Mouse (Mus musculus) urinary bladder, postnatal 36 days (tissue): Measurements from ENCODE around the gene Fam83e.

Experiments
- DNase-seq, 2 experiments: peaks; one replicate each; pipeline ENCODE4 v3.0.0; 2022; ENCODE audit warnings: low spot score in 2 of 2, mixed read lengths in 1 of 2

Fam83e gene

DNA sequence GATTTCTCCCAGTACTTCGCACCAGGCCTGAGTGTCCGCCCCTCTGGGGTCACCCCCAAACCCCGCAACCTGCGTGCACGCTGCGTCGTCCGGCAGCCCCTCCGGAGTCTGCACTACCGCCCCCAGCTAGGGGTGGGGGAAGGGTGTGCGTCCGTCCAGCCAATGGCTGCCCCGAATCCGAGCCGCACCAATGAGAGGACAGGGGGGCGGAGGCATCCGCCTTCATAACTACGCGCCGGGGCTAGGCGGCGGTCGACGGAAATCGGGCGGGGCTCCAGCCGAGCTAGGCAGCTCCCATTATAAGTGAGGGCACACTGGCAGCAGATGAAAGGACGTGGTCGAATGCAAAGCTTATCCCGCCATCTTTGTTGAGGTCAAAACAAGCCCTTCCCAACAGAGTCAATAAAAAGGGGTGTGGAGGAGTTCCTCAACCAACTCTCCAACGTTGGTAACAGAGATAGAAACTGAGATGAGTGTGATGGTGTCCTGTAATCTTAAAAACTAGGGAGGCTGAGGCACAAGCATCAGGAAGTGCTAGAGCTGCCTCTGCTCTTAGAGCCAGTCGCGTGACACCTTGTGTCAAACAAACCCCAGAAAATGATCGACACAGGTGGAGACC is 5.8 kb upstream of the Fam83e start, which contains the start of gene Rpl18:
Rpl18 (plus strand) TSS at position 368 of the 619 bp plus-strand sequence.
- DNase-seq = peak; percentile 93 to 98

DNA sequence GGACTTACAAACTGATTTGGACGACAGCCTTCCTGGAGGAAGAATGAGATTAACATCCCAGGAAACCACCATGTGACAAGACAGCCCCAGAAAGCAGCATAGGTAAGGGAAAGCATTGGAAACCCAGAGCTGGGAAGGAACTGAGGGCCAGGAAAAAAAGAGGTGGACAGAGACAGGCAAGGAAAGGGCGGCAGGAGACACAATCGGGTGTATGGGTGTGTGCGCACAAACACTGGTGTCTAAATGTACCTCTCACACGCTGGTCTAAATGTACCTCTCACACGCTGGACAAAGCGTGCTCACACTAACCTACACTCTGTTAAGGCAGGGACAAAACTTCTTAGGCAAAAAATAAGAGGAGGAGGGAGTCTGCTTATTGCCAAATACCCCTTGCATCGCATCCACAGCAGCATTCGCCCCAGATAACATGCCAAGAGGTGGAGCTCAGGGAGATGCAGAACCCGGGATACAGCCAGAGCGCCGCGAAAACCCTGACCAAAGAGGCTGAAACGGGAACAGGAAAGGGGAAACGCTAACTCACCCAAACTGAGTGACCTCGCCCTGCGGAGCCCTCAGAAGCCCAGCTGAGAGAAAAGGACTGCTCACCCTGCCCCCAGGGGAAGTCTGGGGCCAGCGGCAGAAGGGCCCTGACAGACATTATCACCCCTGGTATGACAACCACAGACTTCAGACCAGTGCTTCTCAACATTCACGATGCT is 5.1 kb upstream of the Fam83e start:
- DNase-seq = no peak

DNA sequence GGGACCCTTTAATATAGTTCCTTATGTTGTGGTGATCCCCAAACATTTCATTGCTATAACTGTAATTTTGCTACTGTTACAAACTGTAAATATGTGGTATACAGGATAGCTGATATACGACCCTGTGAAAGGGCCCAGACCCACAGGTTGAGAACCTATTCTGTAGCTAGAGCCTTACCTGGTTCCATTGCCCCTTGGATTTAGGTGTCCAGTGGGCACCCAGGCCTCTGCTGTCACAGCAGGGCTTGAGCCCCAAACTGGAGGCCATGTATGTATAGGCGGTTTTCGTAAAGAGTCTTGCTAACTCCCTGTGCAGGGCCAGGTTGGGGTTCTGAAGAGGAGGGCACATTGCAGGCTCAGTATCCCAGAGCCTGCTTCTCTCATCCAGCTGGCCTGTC is 4.6 kb upstream of the Fam83e start:
- DNase-seq = no peak

DNA sequence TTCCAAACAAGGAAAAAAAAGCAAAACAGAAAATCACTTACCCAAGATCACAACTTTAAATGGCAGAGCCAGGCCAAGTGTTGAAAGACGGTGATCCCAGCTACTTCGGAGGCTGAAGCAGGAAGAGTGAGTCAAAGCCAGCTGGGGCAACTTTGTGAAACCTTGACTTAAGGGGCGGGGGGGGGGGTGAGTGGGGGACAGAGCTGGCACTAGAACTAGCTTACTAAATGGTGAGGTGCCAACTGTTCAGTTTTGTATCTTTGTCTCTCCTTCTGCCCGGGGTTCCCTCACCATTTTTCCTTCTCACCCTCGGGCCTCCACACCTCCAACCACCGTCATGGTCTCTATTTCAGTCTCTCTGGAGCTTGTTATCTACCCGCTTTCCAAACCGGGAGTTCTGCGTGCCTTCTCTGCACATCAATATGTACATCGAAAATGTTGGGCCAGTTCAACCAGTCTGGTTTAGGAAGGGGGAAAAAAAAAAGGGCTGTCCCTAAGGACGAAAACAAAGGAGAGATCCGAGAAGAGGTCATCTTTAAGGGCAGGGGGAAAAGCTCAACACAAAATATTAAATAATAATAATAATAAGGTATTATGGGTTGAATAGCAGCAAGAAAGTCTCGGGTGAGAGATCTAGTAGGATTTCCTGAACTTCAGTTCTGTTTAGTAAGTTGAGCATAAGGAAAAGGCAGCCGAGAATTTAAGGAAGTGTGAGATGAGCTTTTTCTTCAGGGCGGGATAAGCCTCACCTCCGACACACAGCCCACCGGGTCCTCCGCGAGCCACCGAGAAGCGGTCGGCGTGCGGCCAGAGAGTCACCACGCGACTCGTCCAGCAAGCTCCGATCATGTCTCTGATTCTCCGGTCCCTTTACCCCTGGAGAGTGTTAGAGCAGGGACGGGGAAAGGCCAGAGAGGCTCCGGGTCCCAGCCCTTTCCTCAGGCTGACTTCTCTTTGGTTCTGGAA is 3.8 kb upstream of the Fam83e start:
- DNase-seq = no peak

DNA sequence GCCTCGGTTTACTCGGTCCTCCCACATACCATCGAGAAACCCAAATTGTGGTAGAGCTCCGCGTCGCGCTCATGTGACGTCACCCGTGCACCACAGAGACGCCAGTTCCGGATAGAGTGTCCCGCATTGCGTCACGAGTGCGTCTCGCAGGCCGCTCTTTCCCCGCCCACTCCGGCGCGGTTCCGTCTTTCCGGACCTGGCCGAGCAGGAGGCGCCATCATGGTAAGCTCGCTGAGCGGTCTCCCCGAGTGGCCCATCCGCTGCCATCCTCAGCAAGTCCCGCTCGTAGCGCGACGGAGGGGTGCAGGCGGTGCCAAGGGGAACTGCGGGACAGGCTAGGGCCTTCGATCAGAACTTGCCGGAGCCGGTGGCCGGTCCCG is 3.1 kb upstream of the Fam83e start, which contains the start of gene Sphk2:
Sphk2 (minus strand) TSS at position 85 of the 380 bp plus-strand sequence.
- DNase-seq = peak; percentile 97 to 99

DNA sequence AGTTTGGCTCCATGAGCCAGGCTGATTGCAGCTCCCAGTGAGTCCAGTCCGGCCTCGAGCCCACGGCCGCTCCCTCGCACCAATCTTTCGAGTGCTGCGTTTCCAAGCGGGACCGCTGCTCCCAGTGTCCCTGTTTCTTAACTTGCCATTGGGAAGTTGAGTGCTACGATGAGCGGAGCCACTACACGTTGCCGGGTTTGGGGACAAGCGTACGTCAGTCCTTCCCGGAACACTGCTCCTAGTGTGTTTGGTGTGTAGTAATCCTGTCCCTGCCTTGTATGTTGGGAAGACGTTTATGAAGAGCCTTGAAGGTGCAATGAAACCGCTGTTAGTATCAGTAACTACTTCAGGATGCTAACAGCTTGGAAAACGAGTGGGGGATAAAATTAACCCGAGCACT is 2.7 kb upstream of the Fam83e start:
- DNase-seq = no peak

DNA sequence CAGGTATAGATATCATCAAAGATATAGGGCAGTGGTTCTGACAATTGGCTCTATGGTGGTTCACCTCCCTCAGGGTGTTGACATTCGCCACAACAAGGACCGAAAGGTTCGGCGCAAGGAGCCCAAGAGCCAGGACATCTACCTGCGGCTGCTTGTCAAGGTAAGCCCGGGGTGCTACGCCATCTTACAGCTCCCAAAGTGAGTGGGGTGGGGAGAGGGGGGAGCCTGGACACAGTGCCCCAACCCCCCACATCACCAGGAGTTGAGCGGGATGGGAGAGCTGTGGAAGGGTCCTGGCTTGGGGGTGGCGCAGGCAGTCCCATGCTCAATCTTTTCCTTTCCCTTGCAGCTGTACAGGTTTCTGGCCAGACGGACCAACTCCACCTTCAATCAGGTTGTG is 1.8 kb upstream of the Fam83e start:
- no peak for DNase-seq

DNA sequence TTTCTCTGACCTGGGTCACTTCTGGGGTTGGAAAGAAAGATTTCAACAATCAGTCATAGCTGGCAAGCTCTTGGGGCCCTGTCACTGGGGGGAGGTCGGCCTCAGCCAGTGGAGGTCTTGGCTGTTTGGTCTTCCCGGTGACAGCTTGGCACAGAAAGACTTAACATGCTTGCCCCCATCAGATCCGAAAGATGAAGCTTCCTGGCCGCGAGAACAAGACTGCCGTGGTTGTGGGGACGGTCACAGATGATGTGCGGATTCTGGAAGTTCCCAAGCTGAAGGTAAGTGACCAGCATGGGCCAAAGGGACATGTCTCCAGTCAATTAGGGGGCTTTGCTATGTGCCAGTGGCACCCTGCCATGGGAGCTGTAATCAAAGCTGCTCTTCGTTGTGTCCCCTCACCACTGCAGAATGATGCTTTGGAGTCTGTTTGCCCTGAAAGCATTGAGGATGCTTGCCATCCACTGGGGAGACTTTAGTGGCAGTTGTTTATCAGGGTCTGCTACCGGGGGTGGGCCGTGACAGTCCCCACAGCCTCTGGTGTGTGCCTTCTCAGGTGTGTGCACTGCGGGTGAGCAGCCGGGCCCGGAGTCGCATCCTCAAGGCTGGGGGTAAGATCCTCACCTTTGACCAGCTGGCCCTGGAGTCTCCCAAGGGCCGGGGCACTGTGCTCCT is 1.1 kb upstream of the Fam83e start:
- no peak for DNase-seq

DNA sequence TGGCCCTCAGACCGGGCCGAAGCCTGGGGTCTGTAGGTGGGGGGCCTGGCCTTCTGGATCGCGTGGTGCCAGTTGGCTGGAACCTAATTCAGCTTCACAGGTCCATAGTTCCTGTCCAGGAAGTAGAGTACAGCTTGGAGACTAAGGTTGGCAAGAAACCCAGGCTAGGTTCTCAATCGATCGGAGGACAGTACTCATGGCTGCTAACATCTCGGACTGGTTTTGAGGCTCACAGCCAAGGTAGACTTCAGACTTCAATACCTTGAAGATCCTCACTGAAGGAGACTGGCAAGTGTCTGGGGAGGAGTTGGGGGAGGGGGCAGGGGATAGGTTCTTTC is 191 bp downstream of the Fam83e start:
- no peak for DNase-seq

DNA sequence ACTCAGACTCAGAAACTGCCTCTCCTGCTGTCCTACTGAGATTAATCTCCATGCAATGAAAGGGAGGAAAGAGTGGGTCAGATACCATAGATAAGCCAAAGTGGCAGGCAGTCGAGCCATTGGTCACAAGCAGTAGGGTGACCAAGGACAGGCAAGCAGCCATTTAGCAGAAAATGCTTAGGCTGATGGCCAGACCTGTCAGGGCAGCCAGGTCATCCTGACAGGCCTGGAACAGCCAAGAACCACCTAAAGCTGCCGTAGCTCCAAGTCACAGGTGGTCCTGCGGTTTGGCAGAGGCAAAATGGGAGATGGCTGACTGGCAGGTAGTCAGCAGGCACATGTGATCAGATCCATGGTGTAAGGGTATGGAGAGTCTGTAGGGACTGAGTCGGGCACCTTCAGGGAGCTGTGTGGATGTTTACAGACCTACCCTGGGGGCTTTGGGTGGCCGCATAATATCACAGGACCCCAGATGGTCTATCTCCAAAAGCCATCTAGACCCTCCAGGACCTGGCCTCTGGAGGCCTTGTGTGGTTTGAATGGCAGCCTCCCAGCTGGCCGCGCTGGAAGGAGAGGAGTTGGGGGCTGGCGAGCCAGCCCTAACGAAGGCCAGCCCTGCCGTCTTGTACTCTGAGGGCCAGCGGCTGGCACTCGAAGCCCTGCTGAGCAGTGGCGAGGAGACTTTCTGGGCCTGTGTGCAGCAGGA is 783 bp downstream of the Fam83e start:
- no peak for DNase-seq

DNA sequence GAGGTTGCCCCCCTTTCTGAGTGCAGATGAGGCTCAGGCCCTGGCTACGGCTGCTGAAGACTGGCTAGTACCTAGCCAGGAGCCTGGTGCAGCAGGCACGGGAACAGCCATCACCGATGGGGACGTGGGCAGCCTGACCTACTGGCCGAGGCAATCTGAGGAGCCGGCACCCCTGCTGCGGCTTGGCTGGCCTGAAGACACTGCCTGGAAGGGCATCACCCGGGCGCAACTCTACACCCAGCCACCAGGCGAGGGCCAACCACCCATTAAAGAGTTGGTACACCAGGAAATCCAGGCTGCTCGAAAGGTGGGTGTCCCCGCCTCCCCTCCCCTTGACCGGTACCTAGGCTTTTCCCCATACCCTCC is 1.3 kb downstream of the Fam83e start:
- peak in 1 of 2 experiments; percentile 2 for DNase-seq

DNA sequence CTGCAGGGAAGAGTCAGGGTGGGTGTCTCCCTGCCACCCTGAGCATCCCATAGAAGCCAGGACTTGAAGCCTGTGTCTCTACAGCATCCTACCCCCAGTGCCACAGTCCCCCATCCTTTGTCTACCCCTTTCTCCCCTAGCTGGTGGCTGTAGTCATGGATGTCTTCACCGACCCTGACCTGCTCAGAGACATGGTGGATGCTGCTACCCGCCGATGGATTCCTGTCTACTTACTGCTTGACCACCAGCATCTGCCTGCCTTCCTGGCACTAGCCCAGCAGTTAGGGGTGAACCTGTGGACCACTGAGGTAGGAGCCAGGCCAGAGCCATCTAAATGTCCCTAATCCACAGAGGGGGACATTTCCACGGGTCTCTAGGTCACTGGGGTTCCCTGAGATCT is 2.3 kb downstream of the Fam83e start:
- DNase-seq = no peak

DNA sequence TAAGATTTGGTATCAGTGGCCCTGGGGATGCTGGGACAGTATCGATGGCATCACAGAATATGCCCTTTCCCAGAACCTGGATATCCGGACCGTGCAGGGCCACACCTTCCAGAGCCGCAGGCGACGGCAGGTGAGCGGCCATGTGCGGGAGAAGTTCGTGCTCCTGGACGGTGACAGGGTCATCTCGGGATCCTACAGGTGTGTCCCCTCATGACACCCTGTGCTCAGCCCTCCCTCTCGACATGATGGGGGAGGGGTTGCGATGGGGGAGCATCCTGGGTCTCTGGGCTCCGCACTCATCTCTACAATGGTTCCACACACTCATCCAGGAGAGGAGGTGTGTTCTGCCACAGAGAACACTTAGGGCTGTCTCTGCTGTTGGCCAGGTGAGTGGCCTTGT is 2.8 kb downstream of the Fam83e start:
- DNase-seq = no peak

DNA sequence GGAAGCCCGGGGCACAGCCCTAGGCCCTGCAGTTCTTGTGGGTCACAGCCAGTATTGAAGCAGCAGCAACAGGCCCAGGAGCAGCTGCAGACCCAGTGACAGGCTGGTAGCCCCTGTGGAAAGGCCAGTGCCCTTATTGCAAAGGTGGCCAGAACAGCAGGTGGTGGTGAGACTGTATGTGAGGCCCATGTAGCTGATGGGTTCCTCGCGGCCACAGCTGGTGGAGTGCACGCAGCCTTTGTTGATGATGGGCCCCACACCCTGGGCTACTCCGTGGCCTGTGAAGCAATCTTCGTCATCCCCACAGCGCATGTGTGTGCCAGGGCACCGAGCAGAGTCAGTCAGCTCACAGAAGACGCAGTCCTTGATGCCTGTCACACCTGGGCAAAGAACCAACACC is 4.1 kb downstream of the Fam83e start:
- no peak for DNase-seq

DNA sequence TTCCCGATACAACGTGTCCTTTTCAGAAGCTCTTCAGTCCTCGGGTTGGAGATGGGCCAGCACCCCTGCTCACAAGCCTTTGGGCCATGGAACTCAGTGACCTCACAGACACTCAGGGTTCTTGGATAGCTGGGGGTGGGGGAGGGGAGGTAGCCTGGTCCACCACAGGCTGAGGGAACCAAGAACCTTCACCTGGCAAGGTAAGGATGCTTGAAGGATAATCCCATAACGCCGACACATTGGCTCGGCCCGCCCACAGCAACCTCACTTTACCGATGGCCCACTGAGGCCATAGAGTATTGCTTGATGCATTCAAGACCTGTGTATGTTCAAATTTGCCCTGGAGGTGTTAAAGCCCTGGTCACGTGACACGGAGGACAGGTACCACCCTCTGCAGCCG is 4.7 kb downstream of the Fam83e start, which contains the start of gene Spaca4:
Spaca4 (minus strand) TSS at position 101 of the 400 bp plus-strand sequence.
- DNase-seq = no peak

DNA sequence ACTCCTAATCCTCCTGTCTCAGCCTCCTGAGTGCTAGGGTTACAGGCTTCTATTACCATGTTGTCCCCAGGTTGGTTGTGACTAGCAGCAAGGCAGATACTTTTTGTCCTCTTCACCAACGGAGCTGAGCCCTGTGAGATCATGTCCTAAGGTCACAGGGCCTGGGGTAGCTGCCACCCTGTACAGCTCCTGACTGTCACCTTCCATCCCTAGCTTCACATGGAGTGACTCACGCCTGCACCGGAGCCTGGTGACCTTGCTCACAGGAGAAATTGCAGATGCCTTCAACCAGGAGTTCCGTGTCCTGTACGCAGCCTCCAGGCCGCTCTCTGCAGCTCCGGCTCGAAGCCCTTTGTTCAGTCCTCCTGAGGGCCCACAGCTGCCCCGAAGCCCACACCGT is 5.4 kb downstream of the Fam83e start:
- no peak for DNase-seq

DNA sequence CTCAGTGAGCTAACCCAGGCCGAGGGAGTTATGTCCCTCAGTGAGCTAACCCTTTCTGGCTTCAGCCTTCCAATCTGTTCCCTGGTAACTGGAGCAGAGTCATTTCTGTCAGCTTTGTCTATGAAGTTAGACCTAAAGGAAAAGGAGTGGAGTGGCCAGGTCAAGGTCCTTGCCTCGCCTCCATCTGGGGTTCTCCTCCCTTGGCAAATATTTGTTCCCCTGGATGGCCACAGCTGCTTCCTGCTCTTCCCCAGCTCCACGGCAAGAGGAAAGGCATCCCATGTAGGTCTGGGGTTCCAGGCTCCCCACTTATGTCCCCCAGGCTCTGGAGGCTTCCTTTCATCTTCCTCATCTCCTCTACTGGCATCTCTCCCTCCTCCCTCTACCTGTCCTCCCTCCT is 6.6 kb downstream of the Fam83e start:
- no peak for DNase-seq

DNA sequence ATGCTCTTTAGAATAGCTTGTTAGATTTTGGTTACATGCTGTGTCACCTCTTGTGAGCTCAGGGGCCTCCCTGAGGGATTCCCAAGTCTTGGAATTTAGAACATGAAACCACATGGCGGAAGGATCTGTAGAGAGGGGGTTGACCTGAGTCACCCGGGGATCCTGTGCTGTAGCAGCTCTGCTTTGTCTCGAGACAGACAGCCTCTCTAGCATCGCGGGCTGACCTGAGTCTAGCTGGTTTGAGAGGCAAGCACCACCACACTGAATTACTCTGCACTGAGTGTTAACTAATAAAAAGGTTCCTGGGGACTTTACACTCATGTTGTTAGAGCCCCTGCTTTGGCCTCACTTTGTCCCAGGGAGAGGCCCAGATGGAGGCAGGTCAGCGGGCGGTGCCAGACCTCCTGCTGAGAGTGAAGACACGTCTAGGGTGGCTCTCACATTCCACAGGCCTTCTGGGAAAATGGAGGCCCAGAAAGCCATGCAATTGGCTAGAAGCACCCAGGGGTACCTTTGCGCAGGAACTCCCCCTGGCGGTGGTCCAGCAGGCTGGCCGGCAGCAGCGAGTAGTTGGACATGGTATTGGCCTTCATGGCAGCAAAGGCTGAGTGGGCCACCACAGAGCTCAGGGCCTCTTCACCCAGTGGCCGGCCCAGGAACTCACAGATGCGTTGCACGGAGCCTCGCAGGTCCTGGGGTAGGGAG is 9.9 kb downstream of the Fam83e start:
- peak in 1 of 2 experiments; percentile 34 for DNase-seq

DNA sequence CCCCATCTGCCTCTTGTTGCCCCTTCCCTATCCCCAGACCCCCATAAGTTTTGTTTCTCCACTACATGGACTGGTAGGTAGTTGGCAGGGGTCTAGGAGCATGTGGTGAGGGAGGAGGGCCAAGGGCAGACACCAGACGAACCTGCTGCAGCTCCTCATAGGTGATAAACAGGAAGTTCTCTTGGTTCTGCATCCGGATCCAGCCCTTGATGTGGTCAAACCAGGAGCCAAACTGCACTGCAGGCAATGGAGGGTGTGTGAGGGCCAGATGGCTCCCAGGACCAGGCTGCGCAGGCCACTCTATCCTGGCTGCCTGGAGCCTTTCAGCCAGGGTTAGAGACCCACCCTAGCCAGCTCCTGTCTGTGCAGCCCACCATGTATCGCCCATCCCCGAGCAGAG is 12.5 kb downstream of the Fam83e start:
- DNase-seq = no peak

DNA sequence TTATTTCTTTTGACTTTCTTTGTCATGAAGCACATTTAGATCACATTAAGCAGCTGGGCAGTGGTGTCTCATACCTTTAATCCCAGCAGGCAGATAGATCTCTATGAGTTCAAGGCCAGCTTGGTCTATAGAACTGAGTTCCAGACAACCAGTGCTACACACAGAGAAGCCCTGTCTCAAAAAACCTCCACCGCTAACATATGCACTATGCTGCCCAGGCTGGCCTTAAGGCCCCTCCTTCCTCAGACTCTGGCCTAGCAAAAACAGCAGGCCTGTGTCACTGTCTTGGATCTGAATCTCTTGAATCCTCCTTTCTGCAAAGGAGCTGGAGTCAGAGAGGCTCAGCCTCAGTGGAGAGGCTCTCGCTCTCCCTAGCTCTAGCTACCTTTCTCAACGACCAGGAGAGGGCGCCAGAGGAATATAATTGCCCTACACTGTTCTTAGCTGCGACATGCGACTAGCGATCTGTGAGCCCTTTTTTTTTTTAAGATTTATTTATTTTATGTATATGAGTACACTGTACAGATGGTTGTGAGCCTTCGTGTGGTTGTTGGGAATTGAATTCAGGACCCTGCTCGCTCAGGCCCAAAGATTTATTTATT is 18.3 kb downstream of the Fam83e start:
- peak; percentile 77 to 82 for DNase-seq
